Mouse (Mus musculus): ENCODE data around the gene Tmcc2. TPM values are rescaled to one million over a fixed set of nuclear protein-coding genes. Genes with fewer than 3 reads are reported as not detected.
A peak's percentile ranks its signal among the peaks of the same experiment; 100 is the strongest.

Tmcc2 gene
- polyA plus RNA-seq, 1 experiment from 2014 or later: 7.6 TPM

DNA sequence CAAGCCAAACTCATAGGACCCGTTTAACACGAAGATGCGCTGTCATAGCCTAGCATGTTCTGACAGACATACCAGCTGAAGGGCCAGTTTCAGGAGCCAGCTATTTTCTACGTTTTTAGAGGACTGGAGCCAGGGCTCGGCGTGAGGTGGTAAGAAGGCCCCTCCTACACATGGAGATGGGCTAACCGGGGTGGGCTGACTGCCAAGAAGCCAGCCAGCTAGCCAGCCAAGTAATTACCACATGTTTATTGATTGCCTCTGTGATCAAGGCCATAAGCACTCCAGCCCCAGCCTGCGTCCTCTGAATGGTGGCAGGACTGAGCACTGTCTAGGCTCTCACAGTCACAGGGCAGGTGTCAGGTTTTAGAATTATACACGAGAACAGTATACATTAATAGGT is 64.3 kb downstream of the Tmcc2 start:
- Histone ChIP-seq H3K9me3 (replicated peaks) (no peaks in the 10 kb centered on the region), H3K4me3 (no peak overlapping the region), H3K36me3 (no peaks in the 10 kb centered on the region), H3K27me3 (ENCODE audit: low read depth, poor library complexity, severe bottlenecking) (no peaks in the 10 kb centered on the region), H3K4me1 (peaks cover 50% of the 10 kb centered on the region), H3K27ac (peak overlapping the region; percentile 44; the same call in 1 of the 2 replicates)
- WGBS: 58% methylated on average over 9 of the region's 9 CpGs
- DNase-seq (ENCODE audit: low spot score): no peak

DNA sequence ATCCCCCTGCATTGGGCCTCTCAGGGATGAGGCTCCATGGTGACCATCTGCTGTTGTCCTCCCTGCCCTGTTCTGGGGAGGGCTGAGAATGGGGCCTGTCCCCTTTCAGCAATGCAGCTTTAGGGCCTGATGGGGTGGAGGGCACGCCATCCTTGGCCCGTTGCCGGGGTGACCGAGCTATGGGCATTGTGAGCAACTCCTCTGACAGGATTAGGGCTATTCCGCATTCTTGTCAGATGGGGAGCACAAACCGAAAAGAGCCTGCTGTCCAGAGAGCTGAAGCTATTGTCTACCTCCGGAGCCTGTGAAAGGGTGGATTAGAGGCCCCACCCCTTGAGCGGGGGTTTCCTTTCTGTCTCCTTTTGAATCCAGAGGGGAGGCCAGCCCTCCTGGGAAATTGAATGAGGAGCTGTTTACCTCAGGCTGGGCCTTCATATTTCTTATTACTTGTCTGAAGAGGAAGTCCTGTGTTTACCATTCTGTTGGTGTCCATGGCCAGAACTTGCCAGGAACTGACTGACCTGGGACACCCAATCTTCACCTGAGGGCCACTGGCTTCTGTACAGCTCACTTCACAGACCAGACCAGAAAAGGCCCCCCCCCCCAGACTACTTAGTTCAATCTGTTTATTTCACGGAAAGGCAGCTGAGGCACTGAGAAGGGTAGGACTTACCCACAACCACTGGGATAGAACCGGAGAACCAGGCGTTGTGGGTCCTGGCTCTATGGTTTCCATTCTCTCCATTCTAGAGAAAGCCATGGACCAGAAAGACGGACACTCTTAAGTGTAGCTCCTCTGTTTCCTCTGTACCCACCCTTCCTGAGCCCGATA is 68.2 kb downstream of the Tmcc2 start:
- Histone ChIP-seq H3K4me1 (peaks cover 36% of the 10 kb centered on the region), H3K4me3 (no peak overlapping the region; the same call in 1 of the 2 replicates), H3K27me3 (ENCODE audit: low read depth, poor library complexity, severe bottlenecking) (peaks cover 19% of the 10 kb centered on the region), H3K36me3 (no peaks in the 10 kb centered on the region), H3K27ac (peak overlapping the region; percentile 21; the same call in 1 of the 2 replicates), H3K9me3 (replicated peaks) (no peaks in the 10 kb centered on the region)
- WGBS: 43% methylated on average over 13 of the region's 13 CpGs
- DNase-seq (ENCODE audit: low spot score): no peak

DNA sequence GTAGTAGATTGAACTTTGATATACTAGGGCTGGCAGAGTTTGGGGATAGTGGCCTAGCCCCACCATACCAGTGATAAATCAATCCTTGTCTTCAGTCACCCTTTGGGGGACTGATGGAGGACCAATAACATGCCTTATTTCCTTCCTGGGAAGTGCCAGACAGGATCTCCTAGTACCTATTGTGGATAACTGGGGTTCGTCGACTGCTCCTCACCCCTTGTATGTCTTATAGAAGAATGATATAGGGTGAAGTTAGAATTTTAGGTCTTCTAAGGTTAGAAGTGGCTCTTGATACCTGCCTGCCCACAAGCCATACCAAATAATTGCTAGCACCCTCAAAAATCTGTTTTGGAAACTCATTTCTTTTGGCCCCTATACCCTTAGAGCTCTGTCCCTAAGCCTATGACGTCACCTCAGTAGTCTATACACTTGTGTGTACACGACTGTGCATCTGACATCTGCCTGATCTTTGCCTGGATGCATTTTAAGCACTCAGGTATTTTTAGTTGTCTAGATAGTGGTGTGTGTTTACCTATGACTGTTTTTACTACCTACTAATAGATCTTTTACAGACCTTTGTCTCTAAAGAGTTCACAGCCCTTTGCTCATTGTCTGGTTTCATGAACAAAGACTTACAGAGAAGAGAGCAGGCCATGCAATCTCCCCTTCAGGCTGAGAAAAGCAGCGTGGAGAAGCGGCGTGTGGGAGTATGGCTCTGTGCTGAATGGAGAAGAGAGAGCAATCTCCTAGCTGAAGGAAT is 69.1 kb downstream of the Tmcc2 start:
- Histone ChIP-seq H3K9me3 (replicated peaks) (no peaks in the 10 kb centered on the region), H3K27me3 (ENCODE audit: low read depth, poor library complexity, severe bottlenecking) (peaks cover 28% of the 10 kb centered on the region), H3K4me3 (no peak overlapping the region), H3K36me3 (no peaks in the 10 kb centered on the region), H3K4me1 (peaks cover 32% of the 10 kb centered on the region), H3K27ac (peak overlapping the region; percentile 21; the same call in 1 of the 2 replicates)
- DNase-seq (ENCODE audit: low spot score): no peak
- 65% methylated on average over 7 of the region's 7 CpGs for WGBS

DNA sequence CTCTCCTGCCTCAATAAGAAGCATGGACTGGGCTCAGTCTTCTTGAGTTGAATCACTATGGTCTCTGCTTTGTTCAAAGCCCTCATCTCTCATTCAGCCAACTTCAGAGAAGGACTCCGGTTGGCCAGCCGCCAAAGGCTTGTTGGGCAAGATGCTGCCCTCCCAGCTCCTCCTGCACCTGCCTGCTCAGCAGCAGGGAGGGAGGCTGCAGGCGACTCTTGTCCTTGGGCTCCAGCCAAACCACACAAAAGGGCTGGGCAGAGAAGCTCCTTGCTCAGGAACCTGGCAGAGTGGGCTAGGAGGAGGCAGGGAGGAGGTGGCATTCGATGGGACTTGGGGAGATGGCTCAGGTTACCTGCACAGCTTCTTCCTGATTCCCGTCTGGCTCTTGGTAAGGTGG is 71.8 kb downstream of the Tmcc2 start:
- Histone ChIP-seq H3K27me3 (ENCODE audit: low read depth, poor library complexity, severe bottlenecking) (peaks cover 55% of the 10 kb centered on the region), H3K4me1 (peaks cover 30% of the 10 kb centered on the region), H3K9me3 (replicated peaks) (no peaks in the 10 kb centered on the region), H3K27ac (no peak overlapping the region), H3K4me3 (no peak overlapping the region), H3K36me3 (no peaks in the 10 kb centered on the region)
- DNase-seq (ENCODE audit: low spot score): no peak
- WGBS: 83% methylated on average over 5 of the region's 5 CpGs

GRCm38 (mm10) chr1:132317894-132318863 is 72.9 kb downstream of the Tmcc2 start:
- no peak for DNase-seq (ENCODE audit: low spot score)
- Histone ChIP-seq H3K4me1 (peaks cover 28% of the 10 kb centered on the region), H3K27me3 (ENCODE audit: low read depth, poor library complexity, severe bottlenecking) (peaks cover 65% of the 10 kb centered on the region), H3K36me3 (no peaks in the 10 kb centered on the region), H3K27ac (no peak overlapping the region), H3K9me3 (replicated peaks) (no peaks in the 10 kb centered on the region), H3K4me3 (no peak overlapping the region)
- WGBS: 48% methylated on average over 8 of the region's 8 CpGs

GRCm38 (mm10) chr1:132317413-132317812 is 73.7 kb downstream of the Tmcc2 start:
- H3K27ac ChIP-seq: no peak overlapping the region
- DNase-seq (ENCODE audit: low spot score): no peak
- no peak overlapping the region for H3K4me3 ChIP-seq
- no peaks in the 10 kb centered on the region for H3K36me3 ChIP-seq
- H3K4me1 ChIP-seq: peaks cover 23% of the 10 kb centered on the region
- WGBS: 72% methylated on average over 4 of the region's 4 CpGs
- H3K27me3 ChIP-seq (ENCODE audit: low read depth, poor library complexity, severe bottlenecking): peaks cover 65% of the 10 kb centered on the region
- no peaks in the 10 kb centered on the region for H3K9me3 ChIP-seq (replicated peaks)

DNA sequence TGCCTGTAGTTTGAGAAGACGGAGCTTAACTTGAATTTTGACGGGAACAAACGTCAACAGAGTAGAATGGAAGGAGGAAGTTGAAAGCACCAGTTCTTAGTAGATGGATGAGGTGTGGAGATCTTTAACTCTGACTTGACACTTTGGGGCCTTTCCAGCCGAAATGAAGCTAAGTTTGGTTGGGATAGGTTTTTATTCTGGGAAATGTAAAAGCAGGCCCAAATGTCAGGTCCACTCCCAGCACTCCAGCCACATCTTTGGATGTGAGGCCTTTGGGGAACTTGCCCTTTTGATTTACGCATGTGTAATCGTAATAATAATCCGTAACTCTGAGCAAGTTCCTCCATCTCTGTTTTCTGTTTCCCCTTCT is 74.5 kb downstream of the Tmcc2 start:
- DNase-seq (ENCODE audit: low spot score): no peak
- peak overlapping the region; percentile 62 for H3K4me3 ChIP-seq
- peaks cover 23% of the 10 kb centered on the region for H3K4me1 ChIP-seq
- no peaks in the 10 kb centered on the region for H3K9me3 ChIP-seq (replicated peaks)
- H3K27ac ChIP-seq: no peak overlapping the region
- H3K36me3 ChIP-seq: no peaks in the 10 kb centered on the region
- WGBS: 31% methylated on average over 7 of the region's 7 CpGs
- peaks cover 69% of the 10 kb centered on the region for H3K27me3 ChIP-seq (ENCODE audit: low read depth, poor library complexity, severe bottlenecking)

GRCm38 (mm10) chr1:132315889-132316624 is 75.0 kb downstream of the Tmcc2 start, which contains the start of gene Nuak2:
Nuak2 (plus strand) TSS chr1:132316126.
- H3K36me3 ChIP-seq: no peaks in the 10 kb centered on the region
- under 1% methylated on average over 67 of the region's 67 CpGs for WGBS
- peaks cover 27% of the 10 kb centered on the region for H3K4me1 ChIP-seq
- no peaks in the 10 kb centered on the region for H3K9me3 ChIP-seq (replicated peaks)
- peak; percentile 89 for DNase-seq (ENCODE audit: low spot score)
- peak within 1 kb of the TSS; percentile 62 for H3K4me3 ChIP-seq
- H3K27ac ChIP-seq: peak within 1 kb of the TSS; percentile 78
- H3K27me3 ChIP-seq (ENCODE audit: low read depth, poor library complexity, severe bottlenecking): peaks cover 69% of the 10 kb centered on the region

GRCm38 (mm10) chr1:132312703-132313102 is 78.4 kb downstream of the Tmcc2 start:
- WGBS: 62% methylated on average over 3 of the region's 3 CpGs
- Histone ChIP-seq H3K36me3 (no peaks in the 10 kb centered on the region), H3K4me3 (no peak overlapping the region), H3K9me3 (replicated peaks) (no peaks in the 10 kb centered on the region), H3K27ac (peak overlapping the region; percentile 36), H3K4me1 (peaks cover 33% of the 10 kb centered on the region), H3K27me3 (ENCODE audit: low read depth, poor library complexity, severe bottlenecking) (peaks cover 51% of the 10 kb centered on the region)
- DNase-seq (ENCODE audit: low spot score): peak; percentile 48

- no peak overlapping the region for H3K27ac ChIP-seq
- no peak for DNase-seq (ENCODE audit: low spot score)
- peaks cover 49% of the 10 kb centered on the region for H3K27me3 ChIP-seq (ENCODE audit: low read depth, poor library complexity, severe bottlenecking)
- H3K4me3 ChIP-seq: no peak overlapping the region
- peaks cover 40% of the 10 kb centered on the region for H3K4me1 ChIP-seq
- no peaks in the 10 kb centered on the region for H3K9me3 ChIP-seq (replicated peaks)
- H3K36me3 ChIP-seq: no peaks in the 10 kb centered on the region
- WGBS: 68% methylated on average over 2 of the region's 2 CpGs
These were observed 79.0 kb downstream of the Tmcc2 start for GRCm38 (mm10) chr1:132312043-132312442.

- peaks cover 37% of the 10 kb centered on the region for H3K4me1 ChIP-seq
- WGBS: 61% methylated on average over 10 of the region's 10 CpGs
- peaks cover 41% of the 10 kb centered on the region for H3K27me3 ChIP-seq (ENCODE audit: low read depth, poor library complexity, severe bottlenecking)
These were observed 79.8 kb downstream of the Tmcc2 start for GRCm38 (mm10) chr1:132311174-132311859.

More at GRCm38 (mm10) chr1:132311174-132311859, 79.8 kb downstream of the Tmcc2 start:
- Histone ChIP-seq H3K27ac (no peak overlapping the region), H3K4me3 (no peak overlapping the region), H3K9me3 (replicated peaks) (no peaks in the 10 kb centered on the region), H3K36me3 (no peaks in the 10 kb centered on the region)
- no peak for DNase-seq (ENCODE audit: low spot score)

Data from limb, embryonic 10.5 days (tissue).